ENCODE assay signal across 28 mouse cellular contexts in genomic region chr9:72708690-72709089, GRCm38 (mm10).
"Had no signal": no experiment of that assay in that cellular context is flagged by ENCODE, and none has a peak within 500 bp of the region (broad histone marks: within the 10 kb centered on the region; RNA-seq: fewer than 3 reads in every experiment).

No protein-coding gene starts in this region.

- H3K9ac ChIP-seq: heart, embryonic 13.5 days; heart, embryonic 15.5 days; hindbrain, embryonic 12.5 days; hindbrain, embryonic 14.5 days; intestine, embryonic 15.5 days; limb, embryonic 12.5 days; liver, embryonic 13.5 days; liver, embryonic 15.5 days; liver, postnatal 0 days had no signal

- H3K27me3 ChIP-seq: heart, embryonic 13.5 days; heart, embryonic 15.5 days; hindbrain, embryonic 12.5 days; intestine, embryonic 15.5 days; limb, embryonic 12.5 days; liver, embryonic 13.5 days; liver, embryonic 15.5 days had no signal

- H3K4me3 ChIP-seq: heart, adult 2 months; heart, embryonic 13.5 days; heart, embryonic 15.5 days; hindbrain, embryonic 10.5 days; hindbrain, embryonic 12.5 days; intestine, embryonic 15.5 days; layer of hippocampus, adult 2 months; left cerebral cortex, adult 2 months; limb, embryonic 10.5 days; limb, embryonic 12.5 days; liver, embryonic 13.5 days; liver, embryonic 15.5 days had no signal

- ATAC-seq: hindbrain, embryonic 16.5 days; inflammation-experienced regulatory T-cells, adult 6 months; intestine, embryonic 15.5 days; intestine, postnatal 0 days; liver, postnatal 0 days had no signal

- H3K4me2 ChIP-seq: heart, embryonic 11.5 days; heart, embryonic 13.5 days; heart, embryonic 15.5 days; hindbrain, embryonic 12.5 days; hindbrain, embryonic 14.5 days; intestine, embryonic 15.5 days; limb, embryonic 12.5 days; liver, embryonic 11.5 days; liver, embryonic 13.5 days; liver, embryonic 15.5 days had no signal

- DNase-seq: gastrocnemius, postnatal 10 days; gastrocnemius, postnatal 25 days; heart, adult 2 months; heart, postnatal 4 days; kidney, adult 18-20 months; kidney, adult 8-10 months; kidney, postnatal 10 days; kidney, postnatal 25 days; kidney, postnatal 4 days; liver; liver, embryonic 13.5 days; liver, postnatal 0 days had no signal

- H3K4me1 ChIP-seq: hindbrain, embryonic 10.5 days; hindbrain, embryonic 12.5 days; intestine, embryonic 15.5 days; limb, embryonic 10.5 days; limb, embryonic 12.5 days; liver, embryonic 15.5 days had no signal

- H3K27ac ChIP-seq: heart, adult 2 months; heart, embryonic 13.5 days; heart, embryonic 15.5 days; hindbrain, embryonic 10.5 days; hindbrain, embryonic 12.5 days; hindbrain, embryonic 14.5 days; intestine, embryonic 15.5 days; layer of hippocampus, adult 2 months; left cerebral cortex, adult 2 months; limb, embryonic 10.5 days; limb, embryonic 12.5 days; liver, embryonic 13.5 days; liver, embryonic 15.5 days had no signal

- H3K9me3 ChIP-seq: heart, embryonic 13.5 days; heart, embryonic 15.5 days; hindbrain, embryonic 10.5 days; hindbrain, embryonic 12.5 days; intestine, embryonic 15.5 days; limb, embryonic 10.5 days; limb, embryonic 12.5 days; liver, embryonic 13.5 days; liver, embryonic 15.5 days had no signal
